Mouse (Mus musculus) MEL (cell line): ENCODE measurements at regions not wholly inside any gene's neighbourhood (a gene's known extent, or its start where the extent isn't known, plus 50 kb on each side); places are given as distances from the start of the nearest gene placed in this dataset.

Source experiments
- DNase-seq: peaks from one replicate; pipeline ENCODE4 v3.0.0; 2011; ENCODE audit warnings: low read depth, low spot score
- H3K27ac ChIP-seq: 2 replicates; pipeline ENCODE4 v1.5.1; 2012; ENCODE audit warnings: low read depth, mild to moderate bottlenecking, control low read depth, low read length, moderate library complexity; ENCODE audit not compliant: control insufficient read depth
- H3K27me3 ChIP-seq, 2 experiments: fragments of 150-350 bp in 1 of 2; sonication (generic) in 1 of 2; 2 replicates each; pipeline ENCODE4 v1.6.1; 2012; ENCODE audit warnings: low read length in 2 of 2, mild to moderate bottlenecking in 2 of 2, improper control_type of control experiment in 1 of 2, moderate library complexity in 1 of 2; ENCODE audit not compliant: insufficient read depth in 2 of 2, control insufficient read depth in 1 of 2
- H3K36me3 ChIP-seq, 2 experiments: 2 replicates each; pipeline ENCODE4 v1.6.1; 2012 to 2014; ENCODE audit warnings: low read length in 2 of 2, improper control_type of control experiment in 1 of 2, inconsistent platforms in 1 of 2, mild to moderate bottlenecking in 1 of 2; ENCODE audit not compliant: insufficient read depth in 2 of 2, control insufficient read depth in 1 of 2
- H3K4me1 ChIP-seq, 2 experiments: fragments of 150-350 bp in 1 of 2; sonication (generic) in 1 of 2; 2 replicates each; pipeline ENCODE4 v1.6.1; 2012; ENCODE audit warnings: low read length in 2 of 2, improper control_type of control experiment in 1 of 2, mild to moderate bottlenecking in 1 of 2; ENCODE audit not compliant: insufficient read depth in 2 of 2, control insufficient read depth in 1 of 2
- H3K4me3 ChIP-seq, 2 experiments: fragments of 150-350 bp in 1 of 2; sonication (generic) in 1 of 2; 2 replicates each; pipeline ENCODE4 v1.5.1; 2012; ENCODE audit warnings: low read depth in 2 of 2, low read length in 2 of 2, mild to moderate bottlenecking in 2 of 2, moderate library complexity in 2 of 2, control low read depth in 1 of 2, improper control_type of control experiment in 1 of 2; ENCODE audit not compliant: control insufficient read depth in 1 of 2, insufficient read depth in 1 of 2
- H3K79me2 ChIP-seq: 2 replicates; pipeline ENCODE4 v1.6.1; 2012; ENCODE audit warnings: mild to moderate bottlenecking, low read length, moderate library complexity; ENCODE audit not compliant: control insufficient read depth, poor library complexity, insufficient read depth
- H3K9ac ChIP-seq: 2 replicates; pipeline ENCODE4 v1.6.1; 2012; ENCODE audit warnings: low read depth, mild to moderate bottlenecking, control low read depth, low read length, moderate library complexity; ENCODE audit not compliant: control insufficient read depth, poor library complexity, severe bottlenecking
- H3K9me3 ChIP-seq: fragments of 150-350 bp; sonication (generic); replicated peaks from 2 replicates; pipeline ENCODE4 v1.6.1; 2012; ENCODE audit warnings: mild to moderate bottlenecking, low read length, improper control_type of control experiment, moderate library complexity; ENCODE audit not compliant: insufficient read depth
- CTCF ChIP-seq, 3 experiments: IDR thresholded peaks in 2 of 3; conservative IDR thresholded peaks in 1 of 3; 2 replicates each; pipeline ENCODE4 v1.5.1; 2011 to 2012; ENCODE audit warnings: low read length in 3 of 3, low read depth in 2 of 3, mild to moderate bottlenecking in 2 of 3, improper control_type of control experiment in 1 of 3, inconsistent platforms in 1 of 3, mixed read lengths in 1 of 3, moderate library complexity in 1 of 3; ENCODE audit not compliant: control insufficient read depth in 1 of 3, insufficient read depth in 1 of 3, poor library complexity in 1 of 3, severe bottlenecking in 1 of 3
- E2F4 ChIP-seq: IDR thresholded peaks from 2 replicates; pipeline ENCODE4 v1.6.1; 2011; ENCODE audit warnings: low read depth, low read length, improper control_type of control experiment, borderline replicate concordance
- GATA1 ChIP-seq: IDR thresholded peaks from 2 replicates; pipeline ENCODE4 v1.6.1; 2011; ENCODE audit warnings: low read depth, low read length, improper control_type of control experiment
- MAFK ChIP-seq: IDR thresholded peaks from 2 replicates; pipeline ENCODE4 v1.6.1; 2011; ENCODE audit warnings: low read depth, mild to moderate bottlenecking, low read length, improper control_type of control experiment, borderline replicate concordance
- MYC ChIP-seq: IDR thresholded peaks from 2 replicates; pipeline ENCODE4 v1.6.1; 2011; ENCODE audit warnings: low read depth, mild to moderate bottlenecking, low read length, improper control_type of control experiment, moderate library complexity
- NRF1 ChIP-seq: IDR thresholded peaks from 2 replicates; pipeline ENCODE4 v1.6.1; 2014; ENCODE audit warnings: low read depth, mild to moderate bottlenecking, inconsistent platforms, low read length, improper control_type of control experiment, moderate library complexity; ENCODE audit not compliant: poor library complexity, insufficient read depth, severe bottlenecking
- POLR2A ChIP-seq, 2 experiments: IDR thresholded peaks; 2 replicates each; pipeline ENCODE4 v1.6.1; 2011 to 2012; ENCODE audit warnings: low read length in 2 of 2, mild to moderate bottlenecking in 2 of 2, control low read depth in 1 of 2, improper control_type of control experiment in 1 of 2, low read depth in 1 of 2, moderate library complexity in 1 of 2; ENCODE audit not compliant: control insufficient read depth in 1 of 2, insufficient read depth in 1 of 2, poor library complexity in 1 of 2
- POLR2AphosphoS2 ChIP-seq: IDR thresholded peaks from 2 replicates; pipeline ENCODE4 v1.6.1; 2011; ENCODE audit warnings: low read length, improper control_type of control experiment
- RAD21 ChIP-seq: IDR thresholded peaks from 2 replicates; pipeline ENCODE4 v1.6.1; 2011; ENCODE audit warnings: mild to moderate bottlenecking, low read depth, low read length, improper control_type of control experiment
- SIN3A ChIP-seq: IDR thresholded peaks from 2 replicates; pipeline ENCODE4 v1.6.1; 2012; ENCODE audit warnings: low read length, improper control_type of control experiment, inconsistent platforms
- SMC3 ChIP-seq: IDR thresholded peaks from 2 replicates; pipeline ENCODE4 v1.6.1; 2011; ENCODE audit warnings: low read depth, low read length, improper control_type of control experiment
- TAL1 ChIP-seq: IDR thresholded peaks from 2 replicates; pipeline ENCODE4 v1.6.1; 2012; ENCODE audit warnings: mild to moderate bottlenecking, inconsistent platforms, low read length, moderate library complexity, mixed read lengths
- TBP ChIP-seq: IDR thresholded peaks from 2 replicates; pipeline ENCODE4 v1.8.0; 2011; ENCODE audit warnings: low read depth, low read length, improper control_type of control experiment
- UBTF ChIP-seq: IDR thresholded peaks from 2 replicates; pipeline ENCODE4 v1.6.1; 2012; ENCODE audit warnings: low read depth, mild to moderate bottlenecking, inconsistent platforms, low read length, improper control_type of control experiment, moderate library complexity, borderline replicate concordance; ENCODE audit not compliant: insufficient read depth
- USF1 ChIP-seq: IDR thresholded peaks from 2 replicates; pipeline ENCODE4 v1.6.1; 2014; ENCODE audit warnings: low read depth, mild to moderate bottlenecking, inconsistent platforms, low read length, improper control_type of control experiment, moderate library complexity
- ZC3H11A ChIP-seq: IDR thresholded peaks from 2 replicates; pipeline ENCODE4 v1.6.1; 2012; ENCODE audit warnings: low read depth, mild to moderate bottlenecking, inconsistent platforms, low read length, improper control_type of control experiment
- ZMIZ1 ChIP-seq: IDR thresholded peaks from 2 replicates; pipeline ENCODE4 v1.6.1; 2012; ENCODE audit warnings: low read depth, mild to moderate bottlenecking, inconsistent platforms, low read length, improper control_type of control experiment, moderate library complexity

GRCm38 (mm10) chr1:57478800-57479199 is 71.9 kb upstream of the Tyw5 start:
- Histone ChIP-seq H3K36me3 (no peaks in the 10 kb centered on the region), H3K79me2 (no peaks in the 10 kb centered on the region), H3K4me1 (no peaks in the 10 kb centered on the region), H3K9ac (no peak overlapping the region), H3K27ac (no peak overlapping the region), H3K27me3 (no peaks in the 10 kb centered on the region; a peak in 2 of 4 replicates), H3K9me3 (no peaks in the 10 kb centered on the region), H3K4me3 (no peak overlapping the region)
- no peak for TF ChIP-seq E2F4
- TF ChIP-seq MYC = no peak
- no peak for TF ChIP-seq USF1
- TF ChIP-seq RAD21 = no peak
- TF ChIP-seq NRF1 = no peak
- TF ChIP-seq POLR2A (IDR thresholded peaks at IDR 0.05; ENCODE audit: control insufficient read depth in 1 of 2, insufficient read depth in 1 of 2, low read depth in 1 of 2, low read length in 2 of 2, poor library complexity in 1 of 2) = no peak
- TF ChIP-seq SIN3A = no peak
- TF ChIP-seq ZMIZ1 = no peak
- TF ChIP-seq CTCF (IDR thresholded peaks at IDR 0.05 in 2 of 3, conservative IDR thresholded peaks at IDR 0.05 in 1 of 3; ENCODE audit: control insufficient read depth in 1 of 3, insufficient read depth in 1 of 3, low read depth in 2 of 3, low read length in 3 of 3, poor library complexity in 1 of 3, severe bottlenecking in 1 of 3) = no peak
- TF ChIP-seq UBTF = no peak
- DNase-seq = no peak

GRCm38 (mm10) chr1:57479566-57479965 is 72.7 kb upstream of the Tyw5 start:
- H3K36me3 ChIP-seq = no peaks in the 10 kb centered on the region
- DNase-seq = no peak
- H3K4me3 ChIP-seq = no peak overlapping the region
- TF ChIP-seq ZMIZ1 (no peak), GATA1 (no peak), MAFK (no peak), SMC3 (no peak), POLR2AphosphoS2 (no peak), CTCF (IDR thresholded peaks at IDR 0.05 in 2 of 3, conservative IDR thresholded peaks at IDR 0.05 in 1 of 3; ENCODE audit: control insufficient read depth in 1 of 3, insufficient read depth in 1 of 3, low read depth in 2 of 3, low read length in 3 of 3, poor library complexity in 1 of 3, severe bottlenecking in 1 of 3) (no peak), TBP (no peak), TAL1 (no peak), ZC3H11A (no peak)
- no peak overlapping the region for H3K27ac ChIP-seq
- no peaks in the 10 kb centered on the region for H3K9me3 ChIP-seq
- no peaks in the 10 kb centered on the region for H3K79me2 ChIP-seq
- H3K4me1 ChIP-seq = no peaks in the 10 kb centered on the region
- no peak overlapping the region for H3K9ac ChIP-seq
- no peaks in the 10 kb centered on the region; a peak in 2 of 4 replicates for H3K27me3 ChIP-seq
